Mouse (Mus musculus) thymus, postnatal 25 days (tissue): ENCODE data around the gene Zfp810.

ENCODE experiments used
- DNase-seq: peaks from one replicate; pipeline ENCODE4 v3.0.0; 2022

Zfp810 gene

DNA sequence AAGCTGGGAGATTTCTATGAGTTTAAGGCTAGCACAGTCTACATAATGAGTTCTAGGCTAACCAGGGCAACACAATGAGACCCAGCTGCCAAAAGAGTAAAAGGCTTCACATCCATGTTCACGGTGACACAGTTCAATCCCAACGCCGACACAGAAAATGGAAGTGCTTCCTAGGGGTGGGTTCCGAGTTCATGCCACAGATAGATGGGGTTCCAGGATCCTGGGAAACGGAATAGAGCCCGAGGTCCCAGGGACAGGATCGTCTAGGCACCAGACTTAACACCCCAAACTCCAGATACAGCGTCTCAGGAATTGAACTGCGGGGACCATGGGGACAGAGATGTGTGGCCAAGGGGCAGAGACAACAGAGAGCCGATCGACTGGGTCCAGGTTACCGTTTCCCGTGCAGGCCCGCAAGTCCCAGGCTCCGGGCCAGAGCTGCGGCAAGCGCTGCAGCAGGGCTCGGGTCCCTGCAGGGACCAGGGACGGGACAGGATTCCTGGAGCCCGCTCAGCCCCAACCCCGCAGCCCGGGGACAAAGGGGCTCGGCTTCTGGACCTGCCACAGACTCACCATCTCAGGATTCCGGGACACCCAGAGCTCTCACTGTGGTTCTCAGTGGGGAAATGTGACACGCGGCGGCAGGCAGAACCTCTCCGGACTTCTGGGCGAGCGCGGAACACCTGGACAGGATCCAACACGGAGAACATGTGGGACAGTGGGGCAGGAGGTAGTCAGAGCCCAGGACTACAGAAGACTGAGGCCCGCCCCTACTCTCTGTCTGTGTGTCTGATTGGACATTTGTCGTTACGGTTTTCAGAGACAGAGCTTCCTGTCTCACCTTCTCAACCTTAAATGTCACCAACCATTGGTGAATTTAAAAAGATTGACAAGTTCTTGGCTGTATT, 48.0 kb downstream of the Zfp810 start, which contains the start of gene Zfp599:
Gene Zfp599 (minus strand): TSS at position 712 of the 908 bp plus-strand sequence.
- DNase-seq, result peak; percentile 79

DNA sequence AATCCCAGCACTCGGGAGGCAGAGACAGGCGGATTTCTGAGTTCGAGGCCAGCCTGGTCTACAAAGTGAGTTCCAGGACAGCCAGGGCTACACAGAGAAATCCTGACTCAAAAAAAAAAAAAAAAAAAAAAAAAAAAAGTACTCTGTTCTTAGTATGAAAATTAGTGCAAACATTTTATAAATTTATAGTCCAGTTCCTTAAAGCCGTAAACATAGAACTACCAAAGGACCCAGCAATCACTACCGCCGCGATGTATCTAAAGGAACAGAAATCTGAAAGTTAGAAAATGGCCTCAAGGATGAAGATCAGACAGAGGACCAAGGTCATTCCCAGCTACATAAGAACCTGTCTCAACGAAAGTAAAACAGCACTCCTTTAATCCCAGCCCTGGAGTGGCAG, 48.7 kb downstream of the Zfp810 start:
- DNase-seq, result no peak

DNA sequence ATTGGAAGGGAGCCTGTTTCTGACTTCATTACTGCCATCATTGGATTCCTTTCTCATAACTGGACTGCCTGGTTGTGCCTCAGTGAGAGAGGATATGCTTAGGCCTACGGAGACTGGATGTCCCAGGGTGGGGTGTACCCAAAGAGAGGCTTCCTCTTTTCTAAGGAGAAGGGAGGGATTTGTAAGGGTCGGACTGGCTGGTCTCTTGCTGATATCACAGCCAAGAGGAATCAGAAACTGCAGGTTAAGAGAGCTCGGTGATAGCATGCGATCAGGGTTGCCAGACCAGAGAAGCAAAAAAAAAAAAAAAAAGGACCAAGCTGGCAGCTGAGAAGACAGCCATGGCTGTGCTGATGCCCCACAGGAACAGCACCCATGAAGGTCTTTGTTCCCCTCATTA, 50.9 kb downstream of the Zfp810 start:
- DNase-seq, result no peak

DNA sequence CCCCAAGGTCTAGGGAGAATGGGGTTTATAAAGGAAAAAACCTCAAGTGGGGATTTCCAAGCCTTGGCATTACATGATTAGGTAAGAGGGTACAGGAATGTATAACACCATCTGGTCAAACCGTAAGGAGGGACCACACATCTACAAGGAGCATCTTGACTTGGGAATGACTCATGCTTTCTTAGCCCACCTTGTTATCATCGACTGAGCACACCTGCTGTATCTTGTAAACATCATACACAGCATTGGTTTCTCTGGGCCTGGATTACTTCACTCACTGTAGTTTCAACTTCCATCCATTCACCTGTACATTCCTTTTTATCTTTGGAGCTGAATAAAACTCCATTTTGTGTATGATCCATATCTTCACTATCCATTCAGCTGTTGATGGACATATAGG, 63.2 kb downstream of the Zfp810 start:
- DNase-seq, result no peak

DNA sequence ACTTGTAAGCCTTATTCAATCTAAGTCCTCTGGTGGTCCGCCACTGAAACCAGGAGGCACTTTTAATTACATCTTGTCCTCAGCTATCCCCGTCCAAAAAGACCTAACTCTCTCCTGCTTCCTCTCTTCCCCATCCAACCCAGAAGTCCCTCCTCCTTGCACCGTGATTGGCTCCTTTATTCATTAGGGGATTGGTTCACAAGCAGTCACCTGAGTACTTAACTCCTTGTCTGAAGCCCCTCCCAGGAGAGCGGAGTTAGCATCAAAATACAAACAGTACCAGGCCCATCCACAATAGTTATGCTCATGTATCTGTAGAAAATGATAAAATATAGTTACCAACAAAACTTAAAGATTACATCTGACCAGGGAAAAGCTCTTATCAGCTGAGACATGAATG, 67.4 kb downstream of the Zfp810 start:
- no peak for DNase-seq

DNA sequence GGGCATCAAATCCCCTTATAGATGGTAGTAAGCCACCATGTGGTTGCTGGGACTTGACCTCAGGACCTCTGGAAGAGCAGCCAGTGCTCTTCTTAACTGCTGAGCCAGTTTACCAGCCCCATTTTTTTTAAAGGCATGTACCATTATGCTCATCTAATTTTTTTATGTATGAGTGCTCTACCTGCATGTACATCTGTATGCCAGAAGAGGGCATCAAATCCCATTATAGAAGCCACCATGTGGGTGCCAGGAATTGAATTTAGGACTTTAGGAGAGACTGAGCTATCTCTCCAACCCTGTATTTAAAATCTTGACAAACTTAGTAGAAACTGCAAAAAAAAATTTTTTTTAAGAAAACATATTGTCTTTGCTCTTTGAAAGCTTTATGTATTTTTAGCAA, 76.9 kb downstream of the Zfp810 start:
- DNase-seq, result no peak

DNA sequence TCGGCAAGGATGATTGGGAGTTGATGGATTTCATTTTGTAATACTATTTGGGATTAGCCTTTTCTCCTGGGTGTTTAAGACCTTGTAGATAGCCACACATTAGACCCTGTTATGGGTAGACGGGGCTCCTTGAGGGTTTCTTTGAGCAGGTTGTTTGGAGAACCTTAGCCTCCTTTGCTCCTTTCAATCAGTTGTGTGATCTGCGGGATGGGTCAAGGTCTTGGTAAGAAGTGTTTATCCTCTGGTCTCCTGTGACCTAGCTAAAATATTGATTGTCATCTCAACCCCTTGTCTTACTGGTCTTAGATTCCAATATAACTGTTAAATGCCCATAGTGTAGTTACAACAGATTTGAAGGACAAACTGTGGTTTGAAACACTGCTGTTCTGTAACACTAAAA, 77.4 kb downstream of the Zfp810 start:
- no peak for DNase-seq

DNA sequence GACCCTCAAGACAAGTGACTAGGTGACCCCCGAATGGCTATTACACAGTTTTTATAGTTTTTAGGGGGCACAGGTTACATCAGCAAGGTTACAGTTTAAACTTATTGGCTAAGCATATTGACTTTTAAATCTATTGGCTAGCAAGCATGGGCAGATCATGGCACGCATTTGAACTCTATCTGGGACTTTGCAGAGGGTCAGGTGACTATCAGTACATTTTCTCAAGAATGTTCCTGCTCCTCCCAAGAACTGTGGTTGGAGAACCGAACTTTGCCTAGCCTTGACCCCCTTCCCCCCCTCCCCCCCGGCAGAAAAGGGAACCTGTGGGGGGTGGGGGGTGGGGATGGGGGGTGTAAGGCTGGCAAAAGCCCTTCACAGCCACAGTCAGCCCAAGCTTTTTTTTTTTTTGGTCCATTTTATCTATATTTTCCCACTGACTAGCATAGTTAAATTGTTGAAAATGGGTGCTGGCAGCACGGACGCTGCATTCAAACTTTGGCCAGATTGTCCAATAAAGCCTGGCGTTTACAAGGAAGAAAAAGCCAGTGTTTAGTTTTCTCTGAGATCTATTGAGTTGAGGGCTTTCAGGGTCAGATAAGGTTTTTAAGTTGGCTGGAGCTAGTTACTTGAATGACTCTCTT, 77.9 kb downstream of the Zfp810 start:
- DNase-seq, result no peak

DNA sequence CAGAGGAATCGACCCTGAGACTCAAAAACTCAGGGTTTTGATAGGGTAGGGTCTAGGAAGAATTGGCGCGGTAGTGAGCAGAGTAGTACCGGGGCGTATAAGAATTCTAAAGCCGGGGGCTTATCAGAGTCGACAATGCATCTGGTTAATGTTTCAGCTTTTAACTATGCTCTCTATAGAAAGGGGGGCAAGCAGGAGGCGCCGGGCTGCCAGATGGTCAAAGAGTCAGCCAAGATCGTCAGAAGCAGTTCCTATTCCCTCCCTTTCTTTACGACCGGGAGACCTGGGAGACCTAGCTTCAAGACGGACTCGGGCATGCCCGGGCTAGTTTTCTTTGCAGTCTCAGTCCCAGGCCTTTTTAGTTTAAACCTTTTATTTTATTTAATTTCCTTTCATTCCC, 80.6 kb downstream of the Zfp810 start:
- DNase-seq, result no peak
